8 mouse cellular contexts compared by ENCODE assay signal in the genomic region with DNA sequence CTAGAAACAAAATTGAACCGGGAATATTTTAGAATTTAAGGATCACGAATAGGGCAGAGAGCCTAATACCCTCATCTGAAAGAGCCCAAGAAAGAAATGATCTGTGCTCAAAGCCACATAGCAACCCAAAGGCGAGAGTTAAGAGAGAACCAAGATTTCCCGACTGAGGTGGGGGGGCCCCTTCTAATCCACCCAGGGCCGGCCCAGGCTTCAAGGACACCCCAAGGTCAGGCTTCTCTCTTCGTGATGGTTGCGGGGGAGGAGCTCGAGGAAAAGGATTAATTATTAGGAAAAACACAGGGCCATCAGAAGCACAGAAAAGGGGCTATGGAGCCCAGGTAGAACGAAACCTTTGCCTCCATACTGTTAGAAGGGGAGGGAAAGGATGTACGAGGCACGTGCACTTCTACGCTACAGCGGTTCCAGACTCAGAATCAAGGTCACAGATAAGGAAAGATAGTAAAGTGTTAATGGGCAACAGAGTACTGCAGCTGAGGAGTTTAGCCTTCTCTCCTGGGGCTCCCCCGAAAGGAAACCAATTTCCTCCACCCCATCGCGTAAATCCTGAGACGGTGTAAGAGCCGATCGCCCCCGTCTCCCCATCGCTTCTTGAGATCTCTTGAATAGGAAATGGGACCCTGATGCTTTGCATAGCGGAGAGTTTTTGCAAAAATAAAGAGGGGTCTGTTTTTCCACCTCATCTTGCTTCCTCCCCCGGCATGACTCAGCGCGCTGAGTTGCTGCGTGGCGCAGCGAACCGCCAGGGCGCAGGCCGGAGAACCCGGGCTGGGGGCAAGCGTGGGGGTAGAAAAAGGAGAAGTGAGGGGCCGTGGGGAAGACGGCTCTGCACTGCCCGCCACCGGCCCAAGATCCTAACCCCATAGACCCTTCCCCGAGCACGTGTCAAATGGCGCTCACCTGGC. TPM values are rescaled to one million over a fixed set of nuclear protein-coding genes. Genes with fewer than 3 reads are reported as not detected.
DNase-seq lines count a peak whose midpoint lies in the region; ATAC-seq and TF ChIP-seq lines count a peak whose summit lies in the region.

No protein-coding gene starts in this region.

- no peaks in the 10 kb centered on the region for H3K27me3 ChIP-seq in G1E (ENCODE audit: insufficient read depth, low read length)
- no peaks in the 10 kb centered on the region for H3K27me3 ChIP-seq in embryonic facial prominence, embryonic 15.5 days
- H3K27me3 ChIP-seq in hindbrain, embryonic 14.5 days (ENCODE audit: control insufficient read depth, insufficient read depth, low read length) = no peaks in the 10 kb centered on the region
- H3K27me3 ChIP-seq in liver, adult 2 months (ENCODE audit: control insufficient read depth, insufficient read depth, low read length) = no peaks in the 10 kb centered on the region
- no peaks in the 10 kb centered on the region for H3K27me3 ChIP-seq in small intestine, adult 2 months (ENCODE audit: control insufficient read depth, insufficient read depth, low read length)

- peaks cover 59% of the 10 kb centered on the region for H3K36me3 ChIP-seq in G1E (replicated peaks)
- peaks cover 41% of the 10 kb centered on the region for H3K36me3 ChIP-seq in embryonic facial prominence, embryonic 15.5 days
- H3K36me3 ChIP-seq in hindbrain, embryonic 14.5 days (replicated peaks; ENCODE audit: control insufficient read depth, insufficient read depth) = peaks cover 32% of the 10 kb centered on the region
- H3K36me3 ChIP-seq in liver, adult 2 months (ENCODE audit: control insufficient read depth, insufficient read depth, low read length) = peaks cover 17% of the 10 kb centered on the region
- peaks cover 26% of the 10 kb centered on the region for H3K36me3 ChIP-seq in small intestine, adult 2 months (ENCODE audit: control insufficient read depth, insufficient read depth, low read length)

- H3K27ac ChIP-seq in embryonic facial prominence, embryonic 15.5 days (replicated peaks) = peak overlapping the region; percentile 94
- peak overlapping the region; percentile 93 for H3K27ac ChIP-seq in hindbrain, embryonic 14.5 days
- peak overlapping the region; percentile 82 for H3K27ac ChIP-seq in liver, adult 2 months (replicated peaks; ENCODE audit: insufficient read depth, low read depth, low read length)
- peak overlapping the region; percentile 89 for H3K27ac ChIP-seq in small intestine, adult 2 months (ENCODE audit: insufficient read depth, low read depth, low read length)

- H3K4me2 ChIP-seq in embryonic facial prominence, embryonic 15.5 days (replicated peaks) = peak overlapping the region; percentile 79
- H3K4me2 ChIP-seq in hindbrain, embryonic 14.5 days (replicated peaks) = peak overlapping the region; percentile 72

- peak overlapping the region; percentile 99 for H3K4me3 ChIP-seq in G1E (ENCODE audit: low read depth, low read length)
- peak overlapping the region; percentile 87 for H3K4me3 ChIP-seq in embryonic facial prominence, embryonic 15.5 days (replicated peaks)
- H3K4me3 ChIP-seq in hindbrain, embryonic 14.5 days (replicated peaks; ENCODE audit: low read length) = peak overlapping the region; percentile 81
- H3K4me3 ChIP-seq in liver, adult 2 months (ENCODE audit: insufficient read depth, low read depth, low read length) = peak overlapping the region; percentile 75
- H3K4me3 ChIP-seq in small intestine, adult 2 months (ENCODE audit: low read depth, low read length) = peak overlapping the region; percentile 75

- no peaks in the 10 kb centered on the region for H3K9me3 ChIP-seq in G1E (replicated peaks)
- H3K9me3 ChIP-seq in embryonic facial prominence, embryonic 15.5 days (replicated peaks) = no peaks in the 10 kb centered on the region
- H3K9me3 ChIP-seq in hindbrain, embryonic 14.5 days (ENCODE audit: control insufficient read depth, low read length) = no peaks in the 10 kb centered on the region

- under 1% methylated on average over 40 of the region's 40 CpGs for WGBS in embryonic facial prominence, embryonic 15.5 days
- WGBS in hindbrain, embryonic 14.5 days = under 1% methylated on average over 40 of the region's 40 CpGs
- under 1% methylated on average over 40 of the region's 40 CpGs for WGBS in liver, adult 2 months
- WGBS in small intestine, adult 2 months = under 1% methylated on average over 40 of the region's 40 CpGs

- H3K9ac ChIP-seq in embryonic facial prominence, embryonic 15.5 days = peak overlapping the region; percentile 90
- peak overlapping the region; percentile 93 for H3K9ac ChIP-seq in hindbrain, embryonic 14.5 days
- peak overlapping the region; percentile 89 for H3K9ac ChIP-seq in liver, adult 2 months (ENCODE audit: low read depth, low read length)

- H3K79me2 ChIP-seq in liver, adult 2 months (ENCODE audit: control insufficient read depth, insufficient read depth, low read length) = peaks cover 3% of the 10 kb centered on the region; the same call in 1 of the 2 replicates

- no peak for TF ChIP-seq CTCF in G1E (IDR thresholded peaks at IDR 0.05; ENCODE audit: low read depth, low read length)
- no peak for TF ChIP-seq CTCF in liver, adult 2 months (IDR thresholded peaks at IDR 0.05; ENCODE audit: low read depth, low read length)
- TF ChIP-seq CTCF in small intestine, adult 2 months (IDR thresholded peaks at IDR 0.05; ENCODE audit: extremely low read depth, insufficient read length, insufficient replicate concordance, low read depth, low read length) = no peak

- DNase-seq in gastrocnemius, postnatal 10 days = peak; percentile 27
- no peak for DNase-seq in gastrocnemius, postnatal 4 days (ENCODE audit: low spot score in 2 of 2)
- peak; percentile 53 for DNase-seq in G1E (ENCODE audit: low spot score)
- DNase-seq in hindbrain, embryonic 14.5 days (ENCODE audit: low spot score) = no peak
- DNase-seq in liver, adult 2 months (ENCODE audit: extremely low read depth, low read depth, low spot score) = no peak
- no peak for DNase-seq in layer of hippocampus, adult 11-12 months (ENCODE audit: low spot score)

- peaks cover 78% of the 10 kb centered on the region for H3K4me1 ChIP-seq in G1E (ENCODE audit: insufficient read depth, low read depth, low read length)
- H3K4me1 ChIP-seq in embryonic facial prominence, embryonic 15.5 days = peaks cover 44% of the 10 kb centered on the region
- H3K4me1 ChIP-seq in hindbrain, embryonic 14.5 days (replicated peaks; ENCODE audit: control insufficient read depth, insufficient read depth, low read length) = peaks cover 20% of the 10 kb centered on the region
- 0 out of 2 replicates have a peak, but pooled peaks cover 3% of the 10 kb centered on the region for H3K4me1 ChIP-seq in liver, adult 2 months (ENCODE audit: control insufficient read depth, insufficient read depth, low read length)
- H3K4me1 ChIP-seq in small intestine, adult 2 months (ENCODE audit: control insufficient read depth, insufficient read depth, insufficient read length, low read length) = peaks cover 14% of the 10 kb centered on the region

- TF ChIP-seq POLR2A in liver, adult 2 months (IDR thresholded peaks at IDR 0.05; ENCODE audit: extremely low read depth, insufficient read depth, low read length) = no peak
- no peak for TF ChIP-seq POLR2A in small intestine, adult 2 months (IDR thresholded peaks at IDR 0.05; ENCODE audit: low read depth, low read length)

- ATAC-seq in G1E (ENCODE audit: extremely low read depth, insufficient number of reproducible peaks, low FRiP score, poor library complexity, severe bottlenecking) = no peak
- ATAC-seq in embryonic facial prominence, embryonic 15.5 days (ENCODE audit: insufficient number of reproducible peaks, low FRiP score, low TSS enrichment, low read depth) = no peak
- no peak for ATAC-seq in hindbrain, embryonic 14.5 days (ENCODE audit: low FRiP score)

RNA-seq across cellular contexts. Expression of a gene that starts 0.9 kb away (rescaled TPM):
- total RNA-seq in gastrocnemius, postnatal 10 days (2021) = 10 to 100 TPM; 10.3 to 10.5 TPM
- 10 to 100 TPM in 1 of 2 experiments, 1 to 10 TPM in 1; 8.4 to 11.2 TPM for total RNA-seq in gastrocnemius, postnatal 4 days (2021)
- total RNA-seq in G1E (2014; fragmentation: Nextera tagmentation) (not detected in 2 replicates), G1E (2017) (0.05 TPM in 1 of 2 replicates, not detected in the other)
- 0.02 and 0.06 TPM in 2 replicates for polyA plus RNA-seq in G1E (2012)
- 0.53 and 0.71 TPM in 2 replicates for polyA plus RNA-seq in embryonic facial prominence, embryonic 15.5 days (2015; fragmentation: Nextera tagmentation; extraction: Ambion mirVana)
- polyA plus RNA-seq in hindbrain, embryonic 14.5 days (2014; fragmentation: Nextera tagmentation; extraction: Ambion mirVana) = 53.2 and 54.7 TPM in 2 replicates
- not detected in 2 replicates for total RNA-seq in liver, adult 2 months (2014; rRNA removed)
- polyA plus RNA-seq in liver, adult 2 months (2012; rRNA removed) = 0.06 and 0.44 TPM in 2 replicates
- polyA plus RNA-seq in small intestine, adult 2 months (2012; rRNA removed) = 2.2 and 4.1 TPM in 2 replicates

RNA-seq across cellular contexts. Expression of a gene that starts 6.1 kb away (rescaled TPM):
- 10 to 100 TPM; 44.2 to 48.8 TPM for total RNA-seq in gastrocnemius, postnatal 10 days (2021)
- 10 to 100 TPM; 74.6 to 74.7 TPM for total RNA-seq in gastrocnemius, postnatal 4 days (2021)
- total RNA-seq in G1E (2014; fragmentation: Nextera tagmentation) (126 and 176 TPM in 2 replicates), G1E (2017) (186 and 199 TPM in 2 replicates)
- polyA plus RNA-seq in G1E (2012) = 169 and 192 TPM in 2 replicates
- polyA plus RNA-seq in embryonic facial prominence, embryonic 15.5 days (2015; fragmentation: Nextera tagmentation; extraction: Ambion mirVana) = 232 and 234 TPM in 2 replicates
- 177 and 182 TPM in 2 replicates for polyA plus RNA-seq in hindbrain, embryonic 14.5 days (2014; fragmentation: Nextera tagmentation; extraction: Ambion mirVana)
- 45.8 and 52.8 TPM in 2 replicates for total RNA-seq in liver, adult 2 months (2014; rRNA removed)
- 81.2 and 97.2 TPM in 2 replicates for polyA plus RNA-seq in liver, adult 2 months (2012; rRNA removed)
- 101 and 199 TPM in 2 replicates for polyA plus RNA-seq in small intestine, adult 2 months (2012; rRNA removed)

RNA-seq across cellular contexts. Expression of a gene that starts 17.1 kb away (rescaled TPM):
- total RNA-seq in gastrocnemius, postnatal 10 days (2021) = under 1 TPM; 0.38 to 0.75 TPM
- total RNA-seq in gastrocnemius, postnatal 4 days (2021) = 1 to 10 TPM in 1 of 2 experiments, under 1 TPM in 1; 0.44 to 1.1 TPM
- total RNA-seq in G1E (2014; fragmentation: Nextera tagmentation) = 2.5 and 8.4 TPM in 2 replicates
- total RNA-seq in G1E (2017) = 0.11 and 0.29 TPM in 2 replicates
- 0.85 and 1.1 TPM in 2 replicates for polyA plus RNA-seq in G1E (2012)
- 0.71 and 0.81 TPM in 2 replicates for polyA plus RNA-seq in embryonic facial prominence, embryonic 15.5 days (2015; fragmentation: Nextera tagmentation; extraction: Ambion mirVana)
- polyA plus RNA-seq in hindbrain, embryonic 14.5 days (2014; fragmentation: Nextera tagmentation; extraction: Ambion mirVana) = 0.21 and 0.26 TPM in 2 replicates
- 0.13 and 0.18 TPM in 2 replicates for total RNA-seq in liver, adult 2 months (2014; rRNA removed)
- polyA plus RNA-seq in liver, adult 2 months (2012; rRNA removed) = 0.71 and 1.1 TPM in 2 replicates
- polyA plus RNA-seq in small intestine, adult 2 months (2012; rRNA removed) = 1.4 and 2.4 TPM in 2 replicates

RNA-seq across cellular contexts. Expression of a gene that starts 21.6 kb away (rescaled TPM):
- total RNA-seq in gastrocnemius, postnatal 10 days (2021) = 10 to 100 TPM; 56.3 to 62.9 TPM
- total RNA-seq in gastrocnemius, postnatal 4 days (2021) = 10 to 100 TPM; 61.7 to 82.5 TPM
- total RNA-seq in G1E (2014; fragmentation: Nextera tagmentation) (41.6 and 86.7 TPM in 2 replicates), G1E (2017) (20.2 and 23.1 TPM in 2 replicates)
- 78.1 and 78.3 TPM in 2 replicates for polyA plus RNA-seq in G1E (2012)
- polyA plus RNA-seq in embryonic facial prominence, embryonic 15.5 days (2015; fragmentation: Nextera tagmentation; extraction: Ambion mirVana) = 145 and 148 TPM in 2 replicates
- polyA plus RNA-seq in hindbrain, embryonic 14.5 days (2014; fragmentation: Nextera tagmentation; extraction: Ambion mirVana) = 206 and 218 TPM in 2 replicates
- 26.4 and 35.2 TPM in 2 replicates for total RNA-seq in liver, adult 2 months (2014; rRNA removed)
- polyA plus RNA-seq in liver, adult 2 months (2012; rRNA removed) = 119 and 144 TPM in 2 replicates
- polyA plus RNA-seq in small intestine, adult 2 months (2012; rRNA removed) = 153 and 244 TPM in 2 replicates

RNA-seq across cellular contexts. Expression of a gene that starts 32.3 kb away (rescaled TPM):
- 1 to 10 TPM; 1.0 to 4.0 TPM for total RNA-seq in gastrocnemius, postnatal 10 days (2021)
- total RNA-seq in gastrocnemius, postnatal 4 days (2021) = 1 to 10 TPM; 4.8 to 5.1 TPM
- total RNA-seq in G1E (2014; fragmentation: Nextera tagmentation) (28.9 and 29.9 TPM in 2 replicates), G1E (2017) (15.4 and 17.9 TPM in 2 replicates)
- 4.9 and 6.1 TPM in 2 replicates for polyA plus RNA-seq in G1E (2012)
- polyA plus RNA-seq in embryonic facial prominence, embryonic 15.5 days (2015; fragmentation: Nextera tagmentation; extraction: Ambion mirVana) = 11.1 and 12.4 TPM in 2 replicates
- 1.0 and 1.8 TPM in 2 replicates for polyA plus RNA-seq in hindbrain, embryonic 14.5 days (2014; fragmentation: Nextera tagmentation; extraction: Ambion mirVana)
- total RNA-seq in liver, adult 2 months (2014; rRNA removed) = 0.46 and 2.3 TPM in 2 replicates
- polyA plus RNA-seq in liver, adult 2 months (2012; rRNA removed) = 8.0 and 9.0 TPM in 2 replicates
- polyA plus RNA-seq in small intestine, adult 2 months (2012; rRNA removed) = 5.0 and 24.4 TPM in 2 replicates

Comparison
In these comparisons a context has a peak if more than half of its experiments do, and no peak if none do; other contexts are left out.
1. DNase-seq: peak in gastrocnemius, postnatal 10 days (single experiment) and G1E (single experiment); none in gastrocnemius, postnatal 4 days (0 of 2), hindbrain, embryonic 14.5 days (single experiment), liver, adult 2 months (single experiment) and layer of hippocampus, adult 11-12 months (single experiment).
2. RNA of a gene that starts 0.9 kb away (polyA plus RNA-seq): 53.2 to 54.7 TPM in hindbrain, embryonic 14.5 days; 2.2 to 4.1 TPM in small intestine, adult 2 months, 0.53 to 0.71 TPM in embryonic facial prominence, embryonic 15.5 days, 0.06 to 0.44 TPM in liver, adult 2 months and 0.02 to 0.06 TPM in G1E; every median in the first group is over 10 times any median in the second.
3. Peak in every context shown above with its lines, with median percentiles within 50 percentile points of each other: H3K4me3 ChIP-seq, H3K27ac ChIP-seq and H3K9ac ChIP-seq.